Mouse (Mus musculus): Measurements from ENCODE around the gene Rhpn2.

GRCm38 (mm10) chr7:35357621-35358020, 23.7 kb downstream of the Rhpn2 start:
- TF ChIP-seq GATA1 (IDR thresholded peaks at IDR 0.05; ENCODE audit: borderline replicate concordance, low read length) = no peak
- TF ChIP-seq FLI1 (IDR thresholded peaks at IDR 0.05; ENCODE audit: low read length) = no peak

All from megakaryocyte, embryonic 14.5 days (primary cell).